Mouse (Mus musculus) bone marrow, adult 2 months (tissue): ENCODE results near the gene Macrod2. TPM values are rescaled to one million over a fixed set of nuclear protein-coding genes. Genes with fewer than 3 reads are reported as not detected.

Experiments used
- H3K27ac ChIP-seq: fragments of 200-500 bp; 2 replicates; pipeline ENCODE4 v1.5.1; 2012; ENCODE audit warnings: low read depth, mild to moderate bottlenecking, control low read depth, inconsistent platforms, low read length; ENCODE audit not compliant: control insufficient read depth, poor library complexity, insufficient read depth
- H3K4me1 ChIP-seq: fragments of 200-500 bp; 2 replicates; pipeline ENCODE4 v1.6.1; 2011; ENCODE audit warnings: low read length; ENCODE audit not compliant: control insufficient read depth, insufficient read depth
- H3K4me3 ChIP-seq: fragments of 200-500 bp; replicated peaks from 2 replicates; pipeline ENCODE3; 2011; ENCODE audit warnings: mild to moderate bottlenecking, low read depth, low read length, control low read depth; ENCODE audit not compliant: control insufficient read depth
- CTCF ChIP-seq: fragments of 200-500 bp; IDR thresholded peaks from 2 replicates; pipeline ENCODE4 v1.5.1; 2011; ENCODE audit warnings: low read length, control low read depth; ENCODE audit not compliant: control insufficient read depth, insufficient read depth
- POLR2A ChIP-seq: fragments of 200-500 bp; IDR thresholded peaks from 2 replicates; pipeline ENCODE4 v1.6.1; 2011; ENCODE audit warnings: low read depth, mild to moderate bottlenecking, control low read depth, low read length, borderline replicate concordance; ENCODE audit not compliant: control insufficient read depth
- WGBS: fragments of 180-500 bp; shearing (Covaris S2); methylation state at CpG from one replicate; pipeline ENCODE4 v1.1.7; 2018; 5-methylcytosine and 5-hydroxymethylcytosine counted together
- polyA plus RNA-seq: library from polyadenylated mRNA; stranded (reverse); fragments of >200 nt; gene quantifications from 2 replicates; pipeline ENCODE4 v1.2.4, GENCODE M21; 2011; ENCODE audit warnings: low replicate concordance; ENCODE audit not compliant: missing spikeins, insufficient read depth, insufficient read length

Gene Macrod2
- polyA plus RNA-seq, 1 experiment = 2.8 TPM

- Histone ChIP-seq H3K4me1 (no peaks in the 10 kb centered on the region), H3K4me3 (no peak overlapping the region), H3K27ac (no peak overlapping the region)
- WGBS = 80% methylated on average over 5 of the region's 5 CpGs
- TF ChIP-seq CTCF (no peak), POLR2A (no peak)
These were observed 884.1 kb downstream of the Macrod2 start for GRCm38 (mm10) chr2:141279130-141279698.

GRCm38 (mm10) chr2:141280817-141281216 is 885.7 kb downstream of the Macrod2 start:
- 2% methylated on average over 1 of the region's 1 CpGs for WGBS
- TF ChIP-seq POLR2A (no peak), CTCF (no peak)
- Histone ChIP-seq H3K4me1 (no peaks in the 10 kb centered on the region), H3K27ac (no peak overlapping the region), H3K4me3 (no peak overlapping the region)

- H3K27ac ChIP-seq = no peak overlapping the region
- no peak for TF ChIP-seq CTCF
- no peak for TF ChIP-seq POLR2A
- WGBS = 60% methylated on average over 7 of the region's 7 CpGs
- H3K4me1 ChIP-seq = no peaks in the 10 kb centered on the region
- H3K4me3 ChIP-seq = no peak overlapping the region
These were observed 891.1 kb downstream of the Macrod2 start for GRCm38 (mm10) chr2:141286110-141286747.

GRCm38 (mm10) chr2:141288494-141288893 is 893.4 kb downstream of the Macrod2 start:
- no peaks in the 10 kb centered on the region for H3K4me1 ChIP-seq
- TF ChIP-seq CTCF = no peak
- no peak for TF ChIP-seq POLR2A
- WGBS = 44% methylated on average over 7 of the region's 7 CpGs
- no peak overlapping the region for H3K4me3 ChIP-seq
- H3K27ac ChIP-seq = no peak overlapping the region

- Histone ChIP-seq H3K27ac (no peak overlapping the region), H3K4me3 (no peak overlapping the region), H3K4me1 (no peaks in the 10 kb centered on the region)
- TF ChIP-seq POLR2A (no peak), CTCF (no peak)
- WGBS = 54% methylated on average over 2 of the region's 2 CpGs
These were observed 894.1 kb downstream of the Macrod2 start for GRCm38 (mm10) chr2:141289059-141289713.

GRCm38 (mm10) chr2:141292847-141293246 is 897.7 kb downstream of the Macrod2 start:
- TF ChIP-seq CTCF (no peak), POLR2A (no peak)
- no peaks in the 10 kb centered on the region for H3K4me1 ChIP-seq
- H3K27ac ChIP-seq = no peak overlapping the region
- H3K4me3 ChIP-seq = no peak overlapping the region
- 66% methylated on average over 3 of the region's 3 CpGs for WGBS

- TF ChIP-seq CTCF = no peak
- no peak for TF ChIP-seq POLR2A
- WGBS = 72% methylated on average over 6 of the region's 6 CpGs
These were observed 904.1 kb downstream of the Macrod2 start for GRCm38 (mm10) chr2:141299168-141299567.

GRCm38 (mm10) chr2:141301030-141301429 is 905.9 kb downstream of the Macrod2 start:
- no peak overlapping the region for H3K4me3 ChIP-seq
- 84% methylated on average over 2 of the region's 2 CpGs for WGBS
- H3K4me1 ChIP-seq = no peaks in the 10 kb centered on the region
- H3K27ac ChIP-seq = no peak overlapping the region
- no peak for TF ChIP-seq CTCF
- no peak for TF ChIP-seq POLR2A

More at GRCm38 (mm10) chr2:141299168-141299567, 904.1 kb downstream of the Macrod2 start:
- Histone ChIP-seq H3K4me3 (no peak overlapping the region), H3K27ac (no peak overlapping the region), H3K4me1 (no peaks in the 10 kb centered on the region)
